ENCODE assay signal across 29 mouse cellular contexts in the genomic region with DNA sequence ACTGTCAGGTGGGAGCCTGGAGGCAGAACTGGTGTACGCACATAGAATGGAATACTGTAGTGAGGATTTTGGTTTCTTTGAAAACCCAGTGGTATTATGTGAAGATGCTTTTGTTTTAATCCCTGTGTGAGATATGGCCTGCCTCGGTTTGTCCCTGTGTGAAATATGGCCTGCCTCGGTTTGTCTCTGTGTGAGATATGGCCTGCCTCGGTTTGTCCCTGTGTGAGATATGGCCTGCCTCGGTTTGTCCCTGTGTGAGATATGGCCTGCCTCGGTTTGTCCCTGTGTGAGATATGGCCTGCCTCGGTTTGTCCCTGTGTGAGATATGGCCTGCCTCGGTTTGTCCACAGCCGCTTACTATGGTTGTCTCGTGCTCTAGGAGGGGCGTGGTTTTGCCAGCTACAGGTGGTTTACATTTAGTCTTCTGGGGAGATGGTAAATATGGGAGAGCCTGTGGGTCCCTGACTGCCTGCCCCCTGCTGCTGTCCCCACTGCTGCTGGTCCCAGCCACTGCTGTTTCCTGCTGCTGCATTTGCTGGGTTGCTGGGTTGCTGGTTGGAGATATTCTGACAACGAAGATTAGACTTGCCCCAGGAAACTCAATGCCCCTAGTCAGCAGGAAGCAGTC.
"Had no signal": no experiment of that assay in that cellular context is flagged by ENCODE, and none has a peak within 500 bp of the region (broad histone marks: within the 10 kb centered on the region; RNA-seq: fewer than 3 reads in every experiment).

No protein-coding gene starts in this region.

- H3K9me3 ChIP-seq: limb, embryonic 10.5 days; limb, embryonic 15.5 days; liver, embryonic 13.5 days; liver, embryonic 15.5 days; lung, embryonic 15.5 days; midbrain, embryonic 15.5 days had no signal

- H3K27me3 ChIP-seq: limb, embryonic 12.5 days; limb, embryonic 13.5 days; limb, embryonic 15.5 days; liver, embryonic 12.5 days; liver, embryonic 13.5 days; liver, embryonic 15.5 days; lung, embryonic 15.5 days; midbrain, embryonic 12.5 days; midbrain, embryonic 13.5 days; midbrain, embryonic 15.5 days had no signal

- H3K4me3 ChIP-seq: left cerebral cortex, adult 2 months; limb, embryonic 10.5 days; limb, embryonic 12.5 days; limb, embryonic 13.5 days; limb, embryonic 15.5 days; liver, embryonic 12.5 days; liver, embryonic 13.5 days; liver, embryonic 15.5 days; lung, embryonic 15.5 days; midbrain, embryonic 10.5 days; midbrain, embryonic 12.5 days; midbrain, embryonic 13.5 days; midbrain, embryonic 15.5 days; myocyte had no signal

- H3K36me3 ChIP-seq: limb, embryonic 10.5 days; limb, embryonic 12.5 days; limb, embryonic 13.5 days; limb, embryonic 15.5 days; liver, embryonic 12.5 days; liver, embryonic 13.5 days; liver, embryonic 15.5 days; lung, embryonic 15.5 days; midbrain, embryonic 10.5 days; midbrain, embryonic 12.5 days; midbrain, embryonic 13.5 days; midbrain, embryonic 15.5 days had no signal

- H3K9ac ChIP-seq: limb, embryonic 12.5 days; limb, embryonic 13.5 days; limb, embryonic 15.5 days; liver, embryonic 12.5 days; liver, embryonic 13.5 days; liver, embryonic 14.5 days; liver, embryonic 15.5 days; lung, embryonic 14.5 days; lung, embryonic 15.5 days; midbrain, embryonic 12.5 days; midbrain, embryonic 13.5 days; midbrain, embryonic 15.5 days had no signal

- H3K4me1 ChIP-seq: limb, embryonic 12.5 days; midbrain, embryonic 10.5 days; midbrain, embryonic 12.5 days; midbrain, embryonic 13.5 days; midbrain, embryonic 15.5 days had no signal

- H3K27ac ChIP-seq: left cerebral cortex, adult 2 months; limb, embryonic 10.5 days; limb, embryonic 12.5 days; limb, embryonic 13.5 days; limb, embryonic 15.5 days; liver, embryonic 12.5 days; liver, embryonic 13.5 days; liver, embryonic 14.5 days; liver, embryonic 15.5 days; lung, embryonic 15.5 days; macrophage; midbrain, embryonic 10.5 days; midbrain, embryonic 12.5 days; midbrain, embryonic 13.5 days; midbrain, embryonic 15.5 days had no signal

- DNase-seq: left cerebral cortex, postnatal 4 days; liver; liver, embryonic 13.5 days; lung, adult 18-20 months; lung, adult 2 months; lung, embryonic 14.5 days; lung, postnatal 10 days; lung, postnatal 14 days; lung, postnatal 36 days; lung, postnatal 4 days; midbrain, embryonic 14.5 days had no signal

- H3K4me2 ChIP-seq: limb, embryonic 12.5 days; limb, embryonic 13.5 days; limb, embryonic 15.5 days; liver, embryonic 12.5 days; liver, embryonic 13.5 days; liver, embryonic 15.5 days; lung, embryonic 14.5 days; lung, embryonic 15.5 days; midbrain, embryonic 11.5 days; midbrain, embryonic 12.5 days; midbrain, embryonic 13.5 days; midbrain, embryonic 15.5 days had no signal

- ATAC-seq: liver, embryonic 12.5 days; lung, postnatal 0 days; midbrain, embryonic 13.5 days; midbrain, embryonic 15.5 days; midbrain, embryonic 16.5 days had no signal
